In genomic region chr11:95875804-95876203, GRCm38 (mm10) we compare ENCODE assay signal across 8 mouse cellular contexts. TPM values are rescaled to one million over a fixed set of nuclear protein-coding genes. Genes with fewer than 3 reads are reported as not detected.
DNase-seq lines count a peak whose midpoint lies in the region; ATAC-seq lines count a peak whose summit lies in the region.
"Had no signal": no experiment of that assay in that cellular context is flagged by ENCODE, and none has a peak within 500 bp of the region (broad histone marks: within the 10 kb centered on the region; RNA-seq: fewer than 3 reads in every experiment).

No protein-coding gene starts in this region.

- ATAC-seq in neural tube, embryonic 12.5 days (ENCODE audit: low FRiP score, low read depth), result no peak
- ATAC-seq in hindbrain, embryonic 14.5 days (ENCODE audit: low FRiP score), result no peak
- ATAC-seq: lung, postnatal 0 days had no signal

- intact Hi-C loops in gastrocnemius, postnatal 36 days (cut with DNase I), result loop anchor here (10.0 kb wide), 2 partner anchors 219 to 249 kb away; no protein-coding TSS in a partner anchor
- intact Hi-C loops in left cerebral cortex, postnatal 14 days (cut with DNase I), result loop anchor here (5.0 kb wide), 1 partner anchor 101 kb away; no protein-coding TSS in a partner anchor

- peak overlapping the region; percentile 32 for H3K4me2 ChIP-seq in neural tube, embryonic 12.5 days (replicated peaks)
- peak overlapping the region; percentile 19; the same call in 1 of the 2 replicates for H3K4me2 ChIP-seq in hindbrain, embryonic 14.5 days (replicated peaks)

- WGBS in neural tube, embryonic 12.5 days, result 28% methylated on average over 9 of the region's 9 CpGs
- WGBS in hindbrain, embryonic 14.5 days, result 25% methylated on average over 9 of the region's 9 CpGs

- H3K9ac ChIP-seq in neural tube, embryonic 12.5 days, result no peak overlapping the region
- H3K9ac ChIP-seq in hindbrain, embryonic 14.5 days, result no peak overlapping the region

- H3K4me1 ChIP-seq in neural tube, embryonic 12.5 days, result no peaks in the 10 kb centered on the region
- H3K4me1 ChIP-seq in hindbrain, embryonic 14.5 days (replicated peaks; ENCODE audit: control insufficient read depth, insufficient read depth, low read length), result no peaks in the 10 kb centered on the region

- DNase-seq in neural tube, embryonic 10.5 days (ENCODE audit: extremely low spot score, low spot score), result no peak
- DNase-seq in R1 (ENCODE audit: low read depth, low spot score), result peak; percentile 85
- no peak for DNase-seq in hindbrain, embryonic 14.5 days (ENCODE audit: low spot score)
- DNase-seq in splenic B cell, adult 2 months (ENCODE audit: low read depth, low spot score), result peak; percentile 43
- no peak for DNase-seq in gastrocnemius, postnatal 36 days
- no peak for DNase-seq in left cerebral cortex, postnatal 14 days (ENCODE audit: low spot score in 2 of 2)

- no peak overlapping the region for H3K4me3 ChIP-seq in neural tube, embryonic 12.5 days
- H3K4me3 ChIP-seq in hindbrain, embryonic 14.5 days (replicated peaks; ENCODE audit: low read length), result no peak overlapping the region

- no peaks in the 10 kb centered on the region for H3K9me3 ChIP-seq in neural tube, embryonic 12.5 days
- H3K9me3 ChIP-seq in hindbrain, embryonic 14.5 days (ENCODE audit: control insufficient read depth, low read length), result no peaks in the 10 kb centered on the region

- no peaks in the 10 kb centered on the region for H3K36me3 ChIP-seq in neural tube, embryonic 12.5 days
- no peaks in the 10 kb centered on the region for H3K36me3 ChIP-seq in hindbrain, embryonic 14.5 days (replicated peaks; ENCODE audit: control insufficient read depth, insufficient read depth)
- no peaks in the 10 kb centered on the region for H3K36me3 ChIP-seq in splenic B cell, adult 2 months (ENCODE audit: control insufficient read depth, insufficient read depth, low read length, poor library complexity, severe bottlenecking)

- H3K27ac ChIP-seq in neural tube, embryonic 12.5 days, result no peak overlapping the region
- H3K27ac ChIP-seq in hindbrain, embryonic 14.5 days, result no peak overlapping the region

- H3K27me3 ChIP-seq in neural tube, embryonic 12.5 days (replicated peaks), result no peaks in the 10 kb centered on the region
- no peaks in the 10 kb centered on the region for H3K27me3 ChIP-seq in hindbrain, embryonic 14.5 days (ENCODE audit: control insufficient read depth, insufficient read depth, low read length)
- no peaks in the 10 kb centered on the region for H3K27me3 ChIP-seq in splenic B cell, adult 2 months (ENCODE audit: control insufficient read depth, insufficient read depth, low read length, poor library complexity, severe bottlenecking)

RNA-seq across cellular contexts. Expression of gene Abi3, which starts 33.5 kb away (rescaled TPM):
- polyA plus RNA-seq in neural tube, embryonic 12.5 days (2016; fragmentation: Nextera tagmentation; extraction: Ambion mirVana), result 3.1 and 4.7 TPM in 2 replicates
- polyA plus RNA-seq in hindbrain, embryonic 14.5 days (2014; fragmentation: Nextera tagmentation; extraction: Ambion mirVana), result 1.6 and 1.9 TPM in 2 replicates
- total RNA-seq in gastrocnemius, postnatal 36 days (2021), result 1 to 10 TPM; 2.8 to 3.6 TPM
- total RNA-seq in left cerebral cortex, postnatal 14 days (2021), result 1 to 10 TPM; 4.8 to 6.3 TPM

RNA-seq across cellular contexts. Expression of gene Gngt2, which starts 38.8 kb away (rescaled TPM):
- polyA plus RNA-seq in neural tube, embryonic 12.5 days (2016; fragmentation: Nextera tagmentation; extraction: Ambion mirVana), result 4.9 and 5.3 TPM in 2 replicates
- polyA plus RNA-seq in hindbrain, embryonic 14.5 days (2014; fragmentation: Nextera tagmentation; extraction: Ambion mirVana), result 2.4 and 2.7 TPM in 2 replicates
- total RNA-seq in gastrocnemius, postnatal 36 days (2021), result 1 to 10 TPM; 4.2 to 5.5 TPM
- 1 to 10 TPM; 2.5 to 3.2 TPM for total RNA-seq in left cerebral cortex, postnatal 14 days (2021)

RNA-seq across cellular contexts. Expression of gene B4galnt2, which starts 38.9 kb away (rescaled TPM):
- 0.11 TPM in 1 of 2 replicates, not detected in the other for polyA plus RNA-seq in neural tube, embryonic 12.5 days (2016; fragmentation: Nextera tagmentation; extraction: Ambion mirVana)
- polyA plus RNA-seq in hindbrain, embryonic 14.5 days (2014; fragmentation: Nextera tagmentation; extraction: Ambion mirVana), result not detected in 2 replicates
- not detected for total RNA-seq in gastrocnemius, postnatal 36 days (2021)
- not detected for total RNA-seq in left cerebral cortex, postnatal 14 days (2021)
- polyA plus RNA-seq: lung, postnatal 0 days had no signal

RNA-seq across cellular contexts. Expression of gene Phospho1, which starts 51.5 kb away (rescaled TPM):
- polyA plus RNA-seq in neural tube, embryonic 12.5 days (2016; fragmentation: Nextera tagmentation; extraction: Ambion mirVana), result not detected in 2 replicates
- polyA plus RNA-seq in hindbrain, embryonic 14.5 days (2014; fragmentation: Nextera tagmentation; extraction: Ambion mirVana), result 0.37 and 0.69 TPM in 2 replicates
- 100 to 1,000 TPM; 287 to 314 TPM for total RNA-seq in gastrocnemius, postnatal 36 days (2021)
- total RNA-seq in left cerebral cortex, postnatal 14 days (2021), result 10 to 100 TPM; 34.7 to 35.2 TPM

Comparison
In these comparisons a context has a peak if more than half of its experiments do, and no peak if none do; other contexts are left out.
1. DNase-seq: peak in R1 (single experiment) and splenic B cell, adult 2 months (single experiment); none in neural tube, embryonic 10.5 days (single experiment), hindbrain, embryonic 14.5 days (single experiment), gastrocnemius, postnatal 36 days (0 of 2) and left cerebral cortex, postnatal 14 days (0 of 2).